Mouse (Mus musculus): ENCODE measurements around the gene Obsl1. TPM values are rescaled to one million over a fixed set of nuclear protein-coding genes. Genes with fewer than 3 reads are reported as not detected.

Gene Obsl1
- total and polyA plus RNA-seq, 3 experiments, result 0.08 to 1.2 TPM; not detected in 1

DNA sequence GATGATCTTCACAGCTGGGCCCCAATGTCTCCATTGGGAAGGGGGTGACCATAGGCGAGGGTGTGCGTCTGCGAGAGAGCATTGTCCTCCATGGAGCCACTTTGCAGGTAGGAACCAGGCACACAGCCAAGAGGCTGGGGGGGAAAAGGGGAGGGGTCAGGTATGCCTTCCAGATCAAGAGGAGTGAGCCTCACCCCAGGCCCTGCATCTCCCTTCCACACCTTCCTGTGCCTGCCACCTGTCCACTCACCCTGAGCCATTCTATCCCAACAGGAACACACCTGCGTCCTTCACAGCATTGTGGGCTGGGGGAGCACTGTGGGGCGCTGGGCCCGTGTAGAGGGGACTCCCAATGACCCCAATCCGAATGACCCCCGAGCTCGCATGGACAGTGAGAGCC is 64.1 kb downstream of the Obsl1 start:
- no peak for DNase-seq (ENCODE audit: low read depth, low spot score)
- Histone ChIP-seq H3K27me3 (ENCODE audit: control insufficient read depth in 1 of 2, insufficient read depth in 2 of 2, low read length in 2 of 2) (no peaks in the 10 kb centered on the region), H3K79me2 (ENCODE audit: control insufficient read depth, insufficient read depth, low read length, poor library complexity) (no peaks in the 10 kb centered on the region; the same call in 1 of the 2 replicates), H3K4me1 (ENCODE audit: control insufficient read depth in 1 of 2, insufficient read depth in 2 of 2, low read length in 2 of 2) (peaks cover 8 to 21% of the 10 kb centered on the region in 2 experiments; a peak in 3 of 4 replicates), H3K36me3 (ENCODE audit: control insufficient read depth in 1 of 2, insufficient read depth in 2 of 2, low read length in 2 of 2) (peaks cover 0 to 8% of the 10 kb centered on the region in 2 experiments; a peak in 2 of 4 replicates), H3K9ac (ENCODE audit: control insufficient read depth, low read depth, low read length, poor library complexity, severe bottlenecking) (no peak overlapping the region), H3K27ac (ENCODE audit: control insufficient read depth, low read depth, low read length) (no peak overlapping the region), H3K4me3 (ENCODE audit: control insufficient read depth in 1 of 2, insufficient read depth in 1 of 2, low read depth in 2 of 2, low read length in 2 of 2) (no peak overlapping the region), H3K9me3 (replicated peaks; ENCODE audit: insufficient read depth, low read length) (no peaks in the 10 kb centered on the region)
- no peak for TF ChIP-seq TCF12 (IDR thresholded peaks at IDR 0.05; ENCODE audit: low read depth, low read length)
- TF ChIP-seq MYC (IDR thresholded peaks at IDR 0.05; ENCODE audit: low read depth, low read length), result no peak
- TF ChIP-seq SMC3 (IDR thresholded peaks at IDR 0.05; ENCODE audit: low read depth, low read length), result no peak
- TF ChIP-seq UBTF (IDR thresholded peaks at IDR 0.05; ENCODE audit: borderline replicate concordance, insufficient read depth, low read depth, low read length), result no peak
- TF ChIP-seq ZNF384 (IDR thresholded peaks at IDR 0.05; ENCODE audit: low read depth, low read length), result no peak
- TF ChIP-seq GATA1 (IDR thresholded peaks at IDR 0.05; ENCODE audit: low read depth, low read length), result no peak
- TF ChIP-seq NRF1 (IDR thresholded peaks at IDR 0.05; ENCODE audit: insufficient read depth, low read depth, low read length, poor library complexity, severe bottlenecking), result no peak
- TF ChIP-seq RCOR1 (IDR thresholded peaks at IDR 0.05; ENCODE audit: low read depth, low read length), result no peak
- TF ChIP-seq POLR2A (IDR thresholded peaks at IDR 0.05; ENCODE audit: control insufficient read depth in 1 of 2, insufficient read depth in 1 of 2, low read depth in 1 of 2, low read length in 2 of 2, poor library complexity in 1 of 2), result no peak
- no peak for TF ChIP-seq JUND (IDR thresholded peaks at IDR 0.05; ENCODE audit: low read depth, low read length)
- no peak for TF ChIP-seq CTCF (IDR thresholded peaks at IDR 0.05 in 2 of 3, conservative IDR thresholded peaks at IDR 0.05 in 1 of 3; ENCODE audit: control insufficient read depth in 1 of 3, insufficient read depth in 1 of 3, low read depth in 2 of 3, low read length in 3 of 3, poor library complexity in 1 of 3, severe bottlenecking in 1 of 3)
- no peak for TF ChIP-seq USF1 (IDR thresholded peaks at IDR 0.05; ENCODE audit: low read depth, low read length)
- TF ChIP-seq ETS1 (IDR thresholded peaks at IDR 0.05; ENCODE audit: low read depth, low read length), result no peak
- no peak for TF ChIP-seq CHD1 (IDR thresholded peaks at IDR 0.05; ENCODE audit: low read depth, low read length)
- TF ChIP-seq NELFE (IDR thresholded peaks at IDR 0.05; ENCODE audit: low read depth, low read length), result no peak
- no peak for TF ChIP-seq E2F4 (IDR thresholded peaks at IDR 0.05; ENCODE audit: borderline replicate concordance, low read depth, low read length)
- TF ChIP-seq ZC3H11A (IDR thresholded peaks at IDR 0.05; ENCODE audit: low read depth, low read length), result no peak
- no peak for TF ChIP-seq TBP (IDR thresholded peaks at IDR 0.05; ENCODE audit: low read depth, low read length)
- TF ChIP-seq USF2 (IDR thresholded peaks at IDR 0.05; ENCODE audit: borderline replicate concordance in 1 of 2, insufficient read depth in 1 of 2, low read depth in 1 of 2, low read length in 2 of 2), result no peak

GRCm38 (mm10) chr1:75441471-75441996 is 64.7 kb downstream of the Obsl1 start:
- no peaks in the 10 kb centered on the region for H3K9me3 ChIP-seq (replicated peaks; ENCODE audit: insufficient read depth, low read length)
- H3K27me3 ChIP-seq (ENCODE audit: control insufficient read depth in 1 of 2, insufficient read depth in 2 of 2, low read length in 2 of 2), result no peaks in the 10 kb centered on the region
- no peak overlapping the region for H3K9ac ChIP-seq (ENCODE audit: control insufficient read depth, low read depth, low read length, poor library complexity, severe bottlenecking)
- no peak overlapping the region for H3K4me3 ChIP-seq (ENCODE audit: control insufficient read depth in 1 of 2, insufficient read depth in 1 of 2, low read depth in 2 of 2, low read length in 2 of 2)
- no peaks in the 10 kb centered on the region for H3K79me2 ChIP-seq (ENCODE audit: control insufficient read depth, insufficient read depth, low read length, poor library complexity)
- TF ChIP-seq MYB (IDR thresholded peaks at IDR 0.05; ENCODE audit: low read depth, low read length), result no peak
- no peak for TF ChIP-seq ZMIZ1 (IDR thresholded peaks at IDR 0.05; ENCODE audit: low read depth, low read length)
- no peak for TF ChIP-seq HCFC1 (IDR thresholded peaks at IDR 0.05; ENCODE audit: low read depth, low read length)
- TF ChIP-seq TBP (IDR thresholded peaks at IDR 0.05; ENCODE audit: low read depth, low read length), result no peak
- TF ChIP-seq EP300 (IDR thresholded peaks at IDR 0.05; ENCODE audit: low read depth in 1 of 2, low read length in 2 of 2), result no peak
- TF ChIP-seq POLR2AphosphoS5 (IDR thresholded peaks at IDR 0.05; ENCODE audit: borderline replicate concordance, low read depth, low read length), result no peak
- TF ChIP-seq RAD21 (IDR thresholded peaks at IDR 0.05; ENCODE audit: low read depth, low read length), result no peak
- no peak for TF ChIP-seq ZNF384 (IDR thresholded peaks at IDR 0.05; ENCODE audit: low read depth, low read length)
- no peak for TF ChIP-seq RCOR1 (IDR thresholded peaks at IDR 0.05; ENCODE audit: low read depth, low read length)
- TF ChIP-seq NELFE (IDR thresholded peaks at IDR 0.05; ENCODE audit: low read depth, low read length), result no peak
- TF ChIP-seq BHLHE40 (IDR thresholded peaks at IDR 0.05; ENCODE audit: borderline replicate concordance, low read depth, low read length), result no peak
- no peak for TF ChIP-seq JUND (IDR thresholded peaks at IDR 0.05; ENCODE audit: low read depth, low read length)
- H3K4me1 ChIP-seq (ENCODE audit: control insufficient read depth in 1 of 2, insufficient read depth in 2 of 2, low read length in 2 of 2), result peaks cover 10 to 21% of the 10 kb centered on the region in 2 experiments; a peak in 2 of 4 replicates
- H3K27ac ChIP-seq (ENCODE audit: control insufficient read depth, low read depth, low read length), result no peak overlapping the region
- DNase-seq (ENCODE audit: low read depth, low spot score), result no peak
- peaks cover 0 to 9% of the 10 kb centered on the region in 2 experiments; a peak in 2 of 4 replicates for H3K36me3 ChIP-seq (ENCODE audit: control insufficient read depth in 1 of 2, insufficient read depth in 2 of 2, low read length in 2 of 2)

Measured in MEL (cell line).